Mouse (Mus musculus): ENCODE results near the gene 9230104L09Rik.

9230104L09Rik gene

DNA sequence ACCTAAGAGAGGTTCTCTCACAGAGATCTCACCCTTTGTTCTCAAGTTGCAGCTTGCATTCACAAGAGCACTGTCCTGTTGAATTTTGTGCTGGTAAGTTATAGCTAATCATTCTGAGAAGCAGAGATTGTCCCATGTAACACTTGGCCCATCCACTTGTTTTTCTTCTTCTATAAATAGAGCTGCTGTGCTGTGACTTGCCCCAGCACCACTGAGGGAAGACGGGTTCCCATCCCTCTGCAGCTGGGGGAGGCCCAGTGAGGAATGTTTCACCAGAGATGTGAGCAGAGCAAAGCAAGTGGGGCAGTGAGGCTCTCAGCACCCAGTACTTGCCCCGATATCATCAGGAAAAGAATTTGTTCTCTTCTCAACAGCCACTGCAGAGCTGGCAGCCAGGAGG lies at the start of gene 9230104L09Rik:
TSS of gene 9230104L09Rik (minus strand) at position 73 of the 400 bp plus-strand sequence.
- no peak for DNase-seq (ENCODE audit: extremely low read depth, low read depth)

DNA sequence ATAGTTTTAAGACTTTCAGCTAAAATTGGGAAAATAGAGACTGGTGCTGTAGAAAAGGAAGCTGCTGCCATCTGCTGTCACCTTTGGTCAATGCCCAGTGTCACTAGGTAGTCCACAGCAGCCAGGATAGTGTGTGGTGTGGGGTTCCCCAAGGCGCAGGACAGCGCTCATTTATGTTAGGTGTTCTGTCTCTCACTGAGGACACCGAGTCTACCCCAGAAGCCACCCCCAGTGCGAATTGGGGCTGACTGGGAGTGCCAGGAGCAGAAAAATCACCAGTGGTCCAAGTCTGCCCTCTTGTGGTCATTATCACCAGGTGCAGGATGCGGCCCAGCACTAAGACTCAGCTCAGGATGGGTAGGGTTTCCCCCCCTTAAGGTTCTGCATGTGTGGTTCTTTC lies 37.4 kb upstream of the 9230104L09Rik start:
- peak; percentile 16 for DNase-seq (ENCODE audit: extremely low read depth, low read depth)

DNA sequence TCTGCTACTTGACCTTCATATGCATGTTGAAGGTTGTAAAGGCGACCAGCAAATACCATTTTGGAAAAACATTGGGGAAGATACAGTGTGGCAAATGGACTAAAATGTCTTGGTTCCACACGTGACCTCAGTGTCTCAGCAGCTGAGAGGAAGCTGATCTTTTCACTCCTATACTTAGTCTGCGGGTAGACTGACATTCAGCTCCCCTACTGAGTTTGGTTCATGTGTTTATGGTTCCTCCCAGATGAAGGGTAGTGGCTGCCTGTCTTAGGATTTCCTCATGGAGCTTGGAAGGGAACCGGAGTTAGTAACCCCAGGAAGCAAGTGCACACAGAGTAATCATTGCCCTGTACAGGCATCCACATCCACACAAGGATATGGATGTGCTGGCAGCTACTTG lies 35.5 kb upstream of the 9230104L09Rik start:
- DNase-seq (ENCODE audit: extremely low read depth, low read depth) = no peak

DNA sequence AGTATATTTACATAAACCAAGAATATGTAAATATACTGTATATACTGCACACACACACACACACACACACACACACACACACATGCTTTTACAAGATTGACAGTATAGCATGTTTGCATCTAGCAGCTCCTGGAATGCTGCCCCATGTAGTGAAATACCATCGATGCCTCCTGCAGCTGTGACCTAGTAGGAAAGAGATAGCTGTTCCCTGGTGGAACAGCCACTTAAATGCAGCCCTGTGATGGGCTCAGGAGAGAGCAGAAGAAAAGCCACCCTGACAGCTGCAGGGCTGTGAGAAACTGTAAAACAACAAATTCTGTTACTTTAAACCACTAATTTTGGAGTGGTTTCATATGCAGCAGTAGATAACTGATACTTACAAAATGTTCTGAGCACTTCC lies 31.4 kb upstream of the 9230104L09Rik start:
- DNase-seq (ENCODE audit: extremely low read depth, low read depth) = no peak

DNA sequence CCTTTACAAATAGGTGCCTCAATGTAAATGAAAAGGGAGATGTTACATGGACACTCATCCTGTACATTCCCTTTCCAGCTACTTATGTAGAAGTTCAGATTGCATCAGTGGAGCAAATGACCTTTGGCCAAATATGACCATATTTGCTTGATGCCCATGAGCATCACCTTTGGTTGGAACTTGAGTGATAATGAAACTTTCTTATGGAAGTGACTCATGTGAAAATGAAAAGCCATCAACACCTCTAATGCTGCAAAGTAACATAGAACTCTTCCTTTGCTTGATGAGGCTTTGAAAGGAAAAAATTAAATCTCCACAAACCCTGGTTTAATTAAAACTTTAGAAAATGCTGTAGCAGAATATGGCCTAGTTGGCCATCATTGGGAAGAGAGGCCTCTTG lies 28.3 kb upstream of the 9230104L09Rik start:
- DNase-seq (ENCODE audit: extremely low read depth, low read depth) = no peak

DNA sequence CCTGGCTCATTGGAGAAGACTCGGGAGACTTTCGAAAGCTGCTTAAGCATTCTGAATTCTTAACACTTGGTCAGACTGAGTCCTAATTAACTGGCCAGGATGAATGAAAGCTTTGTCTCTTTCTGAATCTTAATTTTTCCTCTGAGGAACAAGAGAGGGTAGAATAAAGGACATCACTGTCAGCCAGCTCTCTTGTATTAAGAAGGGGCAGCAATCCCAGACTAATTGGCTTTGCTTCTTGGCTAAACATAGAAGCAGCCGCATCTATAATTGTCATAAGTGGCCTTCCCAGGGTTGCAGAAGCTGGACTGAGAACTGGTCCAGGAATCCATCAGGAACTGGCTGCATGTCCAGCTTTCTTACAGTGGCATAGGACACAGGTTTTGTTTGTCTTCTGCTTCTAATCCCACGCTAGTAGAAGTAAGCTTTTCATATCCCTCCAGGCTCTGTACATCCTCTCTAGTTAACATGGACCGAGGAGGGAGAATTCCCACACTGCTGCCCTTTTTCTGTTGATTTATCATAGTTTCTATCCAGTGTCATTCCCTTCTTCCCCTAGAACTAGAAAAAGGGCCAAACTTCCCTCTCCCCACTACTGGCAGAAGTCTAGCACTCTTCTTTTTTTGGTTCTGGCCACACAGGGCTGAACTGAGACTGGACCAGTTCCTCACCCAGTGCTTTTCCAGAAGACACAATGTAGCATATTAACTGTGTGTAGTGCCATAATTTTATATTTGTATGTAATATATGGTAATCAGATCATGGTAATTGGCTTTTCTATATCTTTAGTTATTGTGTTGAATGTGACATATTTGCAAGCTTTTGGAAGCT lies 25.4 kb upstream of the 9230104L09Rik start:
- DNase-seq (ENCODE audit: extremely low read depth, low read depth) = no peak

DNA sequence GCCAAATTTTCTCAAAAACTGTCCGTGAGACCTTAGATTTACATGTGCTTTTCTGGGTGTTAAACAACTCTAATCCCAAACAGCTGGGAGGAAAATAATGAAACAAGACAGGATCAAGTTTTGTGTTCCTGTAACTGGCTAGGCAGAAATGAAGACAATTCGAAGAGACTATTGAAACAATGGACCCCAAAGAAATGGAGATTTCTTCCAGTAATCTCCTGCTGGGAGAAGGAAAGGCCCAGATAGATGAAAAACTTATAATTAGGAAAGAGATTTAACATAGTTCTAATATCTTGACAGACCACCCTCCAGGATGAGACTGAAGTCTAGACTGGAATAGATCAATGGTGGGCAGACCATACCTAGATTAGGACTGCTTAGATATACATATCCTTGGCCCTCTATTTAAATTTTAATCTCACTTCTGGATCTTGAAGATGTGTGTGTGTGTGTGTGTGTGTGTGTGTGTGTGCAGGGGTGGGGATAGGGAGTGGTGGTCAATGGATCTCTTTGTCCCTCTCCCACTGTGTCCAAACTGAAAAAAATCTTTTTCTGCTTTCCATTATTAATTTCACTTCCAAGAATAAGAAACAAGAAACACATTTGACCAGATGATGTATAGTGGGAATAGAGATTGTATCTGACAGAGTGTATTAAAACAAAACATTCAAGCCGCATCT lies 24.6 kb upstream of the 9230104L09Rik start:
- DNase-seq (ENCODE audit: extremely low read depth, low read depth) = no peak

DNA sequence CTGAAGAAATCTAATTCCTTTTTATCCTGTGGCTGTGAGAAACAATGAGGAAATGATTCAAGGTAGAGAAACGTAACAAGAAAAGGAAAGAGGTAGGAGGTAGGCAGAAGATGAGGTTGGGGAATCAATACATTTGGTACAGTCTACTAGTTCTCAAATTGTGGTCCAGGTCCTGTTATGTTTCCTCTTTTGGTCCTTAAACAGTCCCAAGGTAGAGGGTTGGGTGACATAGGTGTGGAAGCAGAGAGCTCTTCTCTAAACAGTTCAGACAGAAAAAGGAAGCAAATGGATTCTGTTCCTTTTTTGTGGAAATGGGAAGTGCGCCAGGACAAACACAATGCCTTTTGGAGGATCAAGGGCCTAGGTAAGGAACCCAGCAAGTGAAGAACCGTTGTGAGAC lies 24.0 kb upstream of the 9230104L09Rik start:
- DNase-seq (ENCODE audit: extremely low read depth, low read depth) = no peak

DNA sequence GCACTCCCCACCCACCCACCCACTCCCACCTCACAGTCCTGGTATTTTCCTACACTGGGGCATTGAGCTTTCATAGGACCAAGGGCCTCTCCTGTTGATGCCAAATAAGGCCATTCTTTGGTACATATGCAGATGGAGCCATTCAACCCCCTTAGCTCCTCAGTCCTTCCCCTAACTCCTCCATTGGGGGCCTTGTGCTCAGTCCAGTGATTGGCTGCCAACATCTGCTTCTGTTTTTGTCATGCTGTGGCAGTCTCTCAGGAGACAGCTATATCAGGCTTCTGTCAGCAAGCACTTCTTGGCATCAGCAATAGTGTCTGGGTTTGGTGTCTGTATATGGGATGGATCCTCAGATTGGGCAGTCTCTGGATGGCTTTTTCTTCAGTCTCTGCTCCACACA lies 19.9 kb upstream of the 9230104L09Rik start:
- DNase-seq (ENCODE audit: extremely low read depth, low read depth) = no peak

DNA sequence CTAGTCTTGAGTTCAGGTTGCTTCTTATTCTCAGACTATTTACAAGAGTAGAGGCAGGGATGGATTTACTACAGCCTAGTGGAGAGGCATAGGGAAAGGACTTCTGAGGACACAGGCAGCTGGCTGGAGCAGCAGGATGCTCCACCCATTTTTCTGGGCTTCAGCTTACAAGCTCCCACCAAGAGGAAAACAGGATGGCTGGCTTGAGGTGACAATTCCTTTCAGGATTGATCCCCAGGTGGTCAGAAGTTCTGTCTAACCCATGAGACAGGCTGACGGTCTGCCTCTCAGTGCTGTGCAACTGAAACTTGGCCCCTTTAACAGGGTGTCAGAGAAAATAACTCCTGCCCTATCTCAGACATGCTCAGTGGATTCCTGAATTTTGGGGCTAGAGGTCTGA lies 14.4 kb upstream of the 9230104L09Rik start:
- no peak for DNase-seq (ENCODE audit: extremely low read depth, low read depth)

DNA sequence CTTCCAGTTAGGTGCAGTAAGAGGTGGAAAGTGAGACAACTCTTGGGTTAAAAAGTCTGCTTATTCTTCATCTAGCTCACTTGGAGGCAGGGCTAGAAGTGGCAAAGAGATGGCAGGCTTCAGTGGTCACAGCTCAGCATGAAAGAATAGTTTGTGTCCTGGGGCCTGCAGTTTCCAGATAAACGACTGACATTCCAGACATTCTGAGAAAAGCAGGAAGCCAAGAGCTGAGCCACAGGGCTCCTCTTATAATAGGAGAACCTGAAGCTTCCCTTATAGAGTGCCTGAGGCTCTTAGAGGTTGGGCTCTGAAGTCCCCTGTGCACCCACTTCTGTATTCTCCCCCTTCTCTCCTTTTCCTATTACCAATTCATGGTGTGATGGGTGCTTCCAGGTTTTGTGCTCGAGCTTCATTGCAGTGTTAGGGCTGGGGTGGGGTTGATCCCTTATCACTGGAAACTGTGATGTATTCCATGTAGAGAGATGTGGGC lies 13.8 kb upstream of the 9230104L09Rik start:
- DNase-seq (ENCODE audit: extremely low read depth, low read depth) = no peak

DNA sequence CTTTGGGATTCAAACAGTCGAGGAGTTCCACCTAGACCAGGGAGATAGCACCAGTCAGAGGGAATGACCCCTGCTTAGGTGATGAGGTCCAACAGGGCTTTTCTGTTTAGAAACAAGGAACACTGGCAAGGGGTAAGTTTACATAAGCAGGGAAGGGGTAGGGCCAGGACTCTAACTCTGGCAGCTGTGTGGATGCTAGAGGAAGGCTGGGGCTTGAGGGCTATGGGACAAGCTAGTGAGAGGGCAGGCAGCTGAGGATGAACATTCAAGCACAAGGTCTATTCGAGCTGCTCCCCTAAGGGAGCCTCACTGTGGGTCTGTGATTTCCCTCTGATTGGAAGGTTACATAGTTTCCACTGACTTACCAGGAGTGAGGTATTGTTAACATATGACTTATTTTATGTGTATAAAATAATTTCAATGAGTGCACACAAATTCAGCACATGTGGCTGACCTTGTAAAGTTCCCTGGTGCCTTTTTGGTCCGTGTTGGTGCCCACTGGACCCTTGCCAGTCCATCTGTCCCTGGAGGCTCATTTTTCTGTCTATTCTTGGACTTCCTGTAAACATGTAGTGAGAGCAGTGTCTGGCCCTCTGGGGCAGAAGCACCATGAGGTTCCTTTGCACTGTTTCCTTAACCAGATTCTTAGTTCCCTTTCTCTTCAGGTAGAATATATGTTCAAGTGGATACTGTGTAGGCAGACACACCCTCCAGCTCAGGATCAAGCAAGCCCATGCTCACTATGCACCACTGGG lies 12.4 kb upstream of the 9230104L09Rik start:
- no peak for DNase-seq (ENCODE audit: extremely low read depth, low read depth)

DNA sequence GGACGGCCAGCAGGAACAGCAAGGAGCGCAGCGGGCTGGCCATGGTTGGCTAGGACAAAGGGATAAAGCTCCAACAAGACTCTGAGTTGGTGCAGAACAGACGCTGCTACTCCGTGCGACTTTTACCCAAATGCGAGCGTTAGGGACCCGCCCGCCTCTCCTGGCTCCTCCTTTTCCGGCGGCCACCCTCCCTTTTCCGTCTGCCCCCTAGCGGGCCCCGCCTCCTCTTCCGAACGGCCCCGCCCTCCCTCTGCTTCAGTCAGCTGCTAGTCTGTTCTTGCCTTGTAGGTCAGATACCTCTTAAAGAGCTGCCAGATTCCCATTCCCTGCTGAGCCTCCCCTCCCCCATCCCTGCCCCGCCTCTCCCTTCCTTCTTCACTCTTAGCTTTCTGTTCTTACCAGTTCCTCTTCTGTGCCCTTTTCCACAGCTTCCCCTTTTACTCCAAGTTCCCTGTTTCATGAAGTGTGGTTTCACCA lies 10.5 kb upstream of the 9230104L09Rik start, which contains the start of gene Cst3:
TSS of gene Cst3 (minus strand) at position 358 of the 477 bp plus-strand sequence.
- DNase-seq (ENCODE audit: extremely low read depth, low read depth) = peak; percentile 94

DNA sequence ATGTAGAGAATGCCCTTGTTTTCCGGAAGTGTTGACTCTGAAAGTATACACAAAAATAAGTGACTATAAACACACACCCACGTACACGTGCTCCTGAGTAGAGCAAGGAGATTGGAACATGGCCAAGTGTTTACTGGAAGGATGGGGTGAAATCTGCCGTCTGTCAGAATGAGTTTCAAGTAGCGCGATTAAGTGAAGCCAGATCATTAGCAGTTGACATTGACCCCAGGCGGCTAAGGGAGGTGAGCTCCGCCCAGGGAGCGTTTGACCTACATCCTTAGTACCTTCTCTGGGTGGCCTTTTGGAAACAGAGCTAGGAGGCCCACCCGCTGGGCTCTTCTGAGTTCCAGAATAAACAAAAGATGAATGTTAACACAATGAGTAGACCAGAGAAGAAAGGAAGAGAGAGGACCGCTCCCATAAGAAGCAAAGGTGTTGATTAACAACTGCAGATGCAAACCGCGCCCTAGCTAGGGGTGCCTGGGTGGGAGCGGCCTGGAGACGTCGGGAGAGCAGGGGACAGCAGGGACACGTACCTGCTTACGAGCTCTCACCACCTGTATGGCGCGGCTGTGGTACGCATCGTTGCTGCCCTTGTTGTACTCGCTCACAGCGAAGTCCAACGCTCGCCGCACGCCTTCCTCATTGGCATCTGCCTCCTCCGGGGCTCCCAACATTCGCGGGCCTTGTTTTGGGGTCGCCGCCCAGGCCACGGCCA lies 9.9 kb upstream of the 9230104L09Rik start:
- DNase-seq (ENCODE audit: extremely low read depth, low read depth) = peak; percentile 17

DNA sequence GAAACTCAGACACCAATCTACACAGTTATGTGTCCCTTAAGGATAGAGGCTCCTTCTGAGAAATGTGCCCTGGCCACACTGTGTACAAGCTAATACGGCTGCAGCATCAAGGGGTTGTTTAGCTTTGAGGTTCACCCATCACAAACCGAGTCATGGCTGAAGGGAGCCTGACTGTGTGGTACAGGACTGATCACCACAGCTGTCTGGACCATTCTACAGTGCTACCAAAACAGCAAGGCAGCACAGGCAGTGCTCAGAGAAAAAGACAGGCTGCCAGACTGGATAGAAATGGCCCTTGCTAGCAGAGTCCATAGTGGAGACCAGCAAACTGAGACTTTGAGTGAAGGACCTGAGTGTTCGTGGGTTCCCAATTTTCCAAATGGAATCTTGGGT lies 9.4 kb upstream of the 9230104L09Rik start:
- peak; percentile 6 for DNase-seq (ENCODE audit: extremely low read depth, low read depth)

DNA sequence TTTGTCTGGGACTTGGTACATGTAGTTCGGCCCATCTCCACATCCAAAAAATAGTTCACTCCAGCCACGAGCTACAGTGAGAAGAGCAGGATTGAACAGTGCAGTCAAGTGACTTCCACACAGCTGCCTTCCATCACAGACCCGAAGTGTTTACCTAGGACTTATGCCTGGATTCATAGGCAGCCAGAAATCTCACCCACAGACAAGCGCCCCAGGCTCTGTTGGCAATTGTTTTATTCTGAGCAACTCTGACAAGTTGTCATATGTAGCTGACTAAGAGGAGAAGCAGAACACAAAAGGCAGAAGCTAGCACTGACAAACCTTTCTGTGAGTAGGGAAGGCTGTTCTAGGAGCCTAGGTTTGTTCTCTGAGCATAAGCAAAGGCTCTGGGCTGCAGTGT lies 8.0 kb upstream of the 9230104L09Rik start:
- no peak for DNase-seq (ENCODE audit: extremely low read depth, low read depth)

DNA sequence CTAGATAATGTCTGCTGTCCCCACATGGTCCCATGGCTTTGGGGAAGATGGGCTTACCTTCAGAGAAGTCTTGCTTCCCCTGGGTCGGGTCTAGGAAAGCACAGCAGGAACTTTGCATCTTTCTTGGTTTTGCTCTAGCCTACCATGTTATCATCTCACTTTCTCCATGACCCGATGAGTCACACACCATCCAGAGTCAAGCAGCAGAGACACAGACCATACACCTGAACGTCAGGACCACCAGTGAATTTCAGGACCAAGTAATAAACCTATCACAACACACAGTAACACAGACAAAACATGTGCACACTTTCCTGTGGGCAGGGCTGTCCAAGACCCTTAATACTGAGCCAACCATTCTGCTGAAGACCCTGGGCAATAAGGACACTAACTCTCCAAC lies 5.7 kb upstream of the 9230104L09Rik start:
- DNase-seq (ENCODE audit: extremely low read depth, low read depth) = no peak

DNA sequence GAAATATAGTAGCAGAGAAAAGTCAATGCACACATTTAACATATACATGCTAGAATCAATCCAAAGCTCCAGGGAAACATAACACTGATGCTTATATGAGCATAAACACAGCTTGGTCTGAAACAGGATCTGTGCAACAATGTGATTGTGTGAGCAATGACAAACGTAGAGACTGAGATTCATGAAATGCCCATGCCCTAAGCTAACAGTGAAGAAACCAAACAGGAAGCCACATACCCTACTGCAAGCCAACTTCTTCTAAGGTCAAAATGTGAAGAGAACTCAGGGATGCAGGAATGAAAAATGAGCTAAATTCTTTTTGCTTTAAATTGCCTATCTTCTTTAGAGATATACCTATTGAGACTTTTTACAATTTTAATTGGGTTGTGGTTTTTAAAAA lies 4.1 kb upstream of the 9230104L09Rik start:
- DNase-seq (ENCODE audit: extremely low read depth, low read depth) = no peak

DNA sequence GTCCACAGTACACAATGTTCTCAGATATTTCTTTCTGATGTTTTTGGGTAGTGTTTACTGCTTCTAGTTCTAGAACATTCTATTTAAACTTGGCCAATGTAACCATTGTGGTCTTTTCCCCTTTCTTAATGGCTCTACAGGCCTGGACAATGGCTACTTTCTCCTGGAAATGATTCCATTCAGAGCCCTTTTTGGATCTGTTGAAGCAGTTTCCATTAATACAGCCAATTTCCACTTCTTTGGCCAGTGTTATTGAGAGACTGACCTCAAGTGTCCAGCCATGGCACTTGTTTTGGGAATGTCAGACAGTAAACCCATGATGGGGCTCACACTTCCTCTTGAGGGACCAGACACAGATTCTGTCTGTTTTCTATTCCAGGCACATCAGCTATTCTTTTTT lies 3.1 kb downstream of the 9230104L09Rik start:
- DNase-seq (ENCODE audit: extremely low read depth, low read depth) = no peak

DNA sequence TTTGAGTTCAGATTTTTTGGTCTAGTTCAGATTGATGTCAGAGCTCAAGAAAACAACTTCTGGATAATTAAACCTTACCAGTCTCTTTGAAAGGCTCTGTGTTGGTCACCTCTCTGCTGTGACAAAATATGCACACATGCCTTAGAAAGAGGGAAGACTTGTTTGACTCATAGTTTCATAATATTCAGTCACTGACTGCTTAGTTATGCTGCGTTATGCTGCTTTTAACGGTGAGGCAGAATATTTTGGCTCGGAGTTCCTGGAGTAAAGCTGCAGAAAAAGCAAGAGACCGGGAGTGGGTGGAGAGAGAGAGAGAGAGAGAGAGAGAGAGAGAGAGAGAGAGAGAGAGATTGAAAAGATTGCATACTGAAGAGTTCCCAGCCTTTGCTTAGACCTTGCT lies 3.8 kb downstream of the 9230104L09Rik start:
- no peak for DNase-seq (ENCODE audit: extremely low read depth, low read depth)

DNA sequence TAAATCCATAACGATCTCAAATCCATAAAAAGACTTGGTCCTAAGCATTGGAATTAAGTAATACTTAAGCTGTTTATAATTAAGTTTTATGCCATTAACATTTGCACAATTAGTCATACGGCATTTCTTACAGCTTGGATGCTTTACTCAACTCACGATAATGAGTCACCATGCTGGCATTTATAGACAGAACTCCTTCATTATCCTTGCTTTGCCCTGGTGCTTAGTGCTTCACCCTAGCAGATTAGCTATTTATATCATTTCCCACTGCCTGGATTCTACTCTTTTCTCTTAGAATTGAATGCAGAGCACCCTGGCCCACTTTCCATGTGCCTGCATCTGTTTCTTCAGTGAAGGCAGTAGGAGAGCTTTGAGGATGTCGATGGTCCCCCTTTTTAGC lies 7.3 kb downstream of the 9230104L09Rik start:
- no peak for DNase-seq (ENCODE audit: extremely low read depth, low read depth)
